Comparison of ENCODE assay signal across 7 mouse cellular contexts in genomic region chr5:77357405-77358149, GRCm38 (mm10). TPM values are rescaled to one million over a fixed set of nuclear protein-coding genes. Genes with fewer than 3 reads are reported as not detected.
DNase-seq lines count a peak whose midpoint lies in the region; ATAC-seq lines count a peak whose summit lies in the region.

No protein-coding gene starts in this region.

- H3K27ac ChIP-seq in embryonic facial prominence, embryonic 10.5 days (replicated peaks), result peak overlapping the region; percentile 81
- peak overlapping the region; percentile 71 for H3K27ac ChIP-seq in heart, embryonic 11.5 days (ENCODE audit: low read depth, low read length)

- peak; percentile 89 to 96 for DNase-seq in adrenal gland, adult (ENCODE audit: inconsistent age in 2 of 2, low spot score in 1 of 2)
- DNase-seq in embryonic facial prominence, embryonic 10.5 days (ENCODE audit: low spot score), result peak; percentile 69
- DNase-seq in kidney, adult 9 months, result peak; percentile 90
- DNase-seq in lung, postnatal 10 days, result peak; percentile 88
- DNase-seq in ovary, postnatal 36 days (ENCODE audit: low spot score), result peak; percentile 73
- peak; percentile 71 to 72 for DNase-seq in urinary bladder, postnatal 36 days (ENCODE audit: low spot score in 2 of 2)

- peaks cover 12% of the 10 kb centered on the region for H3K27me3 ChIP-seq in embryonic facial prominence, embryonic 10.5 days (replicated peaks; ENCODE audit: low read depth, poor library complexity, severe bottlenecking)
- H3K27me3 ChIP-seq in heart, embryonic 11.5 days (ENCODE audit: control insufficient read depth, insufficient read depth, low read length), result peaks cover 2% of the 10 kb centered on the region; the same call in 1 of the 2 replicates

- no peaks in the 10 kb centered on the region for H3K9me3 ChIP-seq in embryonic facial prominence, embryonic 10.5 days
- H3K9me3 ChIP-seq in heart, embryonic 11.5 days (replicated peaks; ENCODE audit: control insufficient read depth, low read length), result no peaks in the 10 kb centered on the region

- no peaks in the 10 kb centered on the region for H3K36me3 ChIP-seq in embryonic facial prominence, embryonic 10.5 days (replicated peaks)
- no peaks in the 10 kb centered on the region for H3K36me3 ChIP-seq in heart, embryonic 11.5 days (ENCODE audit: control insufficient read depth, insufficient read depth, low read length)

- peak; percentile 72 for ATAC-seq in heart, embryonic 11.5 days (replicated peaks; ENCODE audit: insufficient number of reproducible peaks, low FRiP score, low TSS enrichment)

- H3K4me2 ChIP-seq in heart, embryonic 11.5 days, result peak overlapping the region; percentile 77

- H3K9ac ChIP-seq in heart, embryonic 11.5 days (ENCODE audit: low read depth, low read length), result peak overlapping the region; percentile 74

- 14% methylated on average over 22 of the region's 22 CpGs for WGBS in embryonic facial prominence, embryonic 10.5 days
- 12% methylated on average over 22 of the region's 22 CpGs for WGBS in heart, embryonic 11.5 days (ENCODE audit: insufficient replicate concordance)

- H3K4me1 ChIP-seq in embryonic facial prominence, embryonic 10.5 days, result peaks cover 35% of the 10 kb centered on the region
- H3K4me1 ChIP-seq in heart, embryonic 11.5 days (ENCODE audit: control insufficient read depth, insufficient read depth, low read length), result peaks cover 11% of the 10 kb centered on the region

- H3K4me3 ChIP-seq in embryonic facial prominence, embryonic 10.5 days, result peak overlapping the region; percentile 54
- H3K4me3 ChIP-seq in heart, embryonic 11.5 days (ENCODE audit: low read depth, low read length), result peak overlapping the region; percentile 53

RNA-seq across cellular contexts. Expression of gene Polr2b, which starts 47.6 kb away (rescaled TPM):
- 94.3 and 96.0 TPM in 2 replicates for polyA plus RNA-seq in embryonic facial prominence, embryonic 10.5 days (2016; fragmentation: Nextera tagmentation; extraction: Ambion mirVana)
- 46.0 and 52.0 TPM in 2 replicates for polyA plus RNA-seq in heart, embryonic 11.5 days (2014; fragmentation: Nextera tagmentation; extraction: Ambion mirVana)

RNA-seq across cellular contexts. Expression of gene Noa1, which starts 47.7 kb away (rescaled TPM):
- polyA plus RNA-seq in embryonic facial prominence, embryonic 10.5 days (2016; fragmentation: Nextera tagmentation; extraction: Ambion mirVana), result 36.5 and 37.5 TPM in 2 replicates
- polyA plus RNA-seq in heart, embryonic 11.5 days (2014; fragmentation: Nextera tagmentation; extraction: Ambion mirVana), result 20.3 and 21.1 TPM in 2 replicates

RNA-seq across cellular contexts. Expression of gene Igfbp7, which starts 50.3 kb away (rescaled TPM):
- polyA plus RNA-seq in embryonic facial prominence, embryonic 10.5 days (2016; fragmentation: Nextera tagmentation; extraction: Ambion mirVana), result 4.4 and 4.9 TPM in 2 replicates
- 35.3 and 38.1 TPM in 2 replicates for polyA plus RNA-seq in heart, embryonic 11.5 days (2014; fragmentation: Nextera tagmentation; extraction: Ambion mirVana)

Comparison
In these comparisons a context has a peak if more than half of its experiments do, and no peak if none do; other contexts are left out.
1. Peak in every context shown above with its lines: DNase-seq, ATAC-seq, H3K4me3 ChIP-seq and H3K27ac ChIP-seq.